Mouse (Mus musculus) B cell, adult 2 months (primary cell): ENCODE measurements around the gene Junb.

ENCODE experiments used
- DNase-seq, 2 experiments: peaks; one replicate each; pipeline ENCODE4 v3.0.0; 2022

Junb gene

DNA sequence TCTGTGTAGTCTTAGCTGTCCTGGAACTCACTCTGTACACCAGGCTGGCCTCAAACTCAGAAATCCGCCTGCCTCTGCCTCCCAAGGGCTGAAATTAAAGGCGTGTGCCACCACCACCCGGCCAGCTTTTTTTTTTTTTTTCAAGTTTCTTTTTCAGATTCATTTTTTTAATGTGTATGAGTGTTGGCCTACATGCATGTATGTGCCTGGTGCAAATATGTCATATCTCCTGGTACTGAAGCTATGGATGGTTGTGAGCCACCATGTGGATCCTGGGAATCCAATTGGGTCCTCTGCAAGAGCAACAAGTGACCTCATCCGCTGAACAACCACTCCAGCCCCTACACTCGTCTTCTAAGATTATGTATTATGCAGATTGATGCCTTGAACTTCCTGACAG is 8.9 kb upstream of the Junb start:
- DNase-seq, result no peak

GRCm38 (mm10) chr8:84986379-84986945 is 7.9 kb upstream of the Junb start:
- DNase-seq, result no peak

DNA sequence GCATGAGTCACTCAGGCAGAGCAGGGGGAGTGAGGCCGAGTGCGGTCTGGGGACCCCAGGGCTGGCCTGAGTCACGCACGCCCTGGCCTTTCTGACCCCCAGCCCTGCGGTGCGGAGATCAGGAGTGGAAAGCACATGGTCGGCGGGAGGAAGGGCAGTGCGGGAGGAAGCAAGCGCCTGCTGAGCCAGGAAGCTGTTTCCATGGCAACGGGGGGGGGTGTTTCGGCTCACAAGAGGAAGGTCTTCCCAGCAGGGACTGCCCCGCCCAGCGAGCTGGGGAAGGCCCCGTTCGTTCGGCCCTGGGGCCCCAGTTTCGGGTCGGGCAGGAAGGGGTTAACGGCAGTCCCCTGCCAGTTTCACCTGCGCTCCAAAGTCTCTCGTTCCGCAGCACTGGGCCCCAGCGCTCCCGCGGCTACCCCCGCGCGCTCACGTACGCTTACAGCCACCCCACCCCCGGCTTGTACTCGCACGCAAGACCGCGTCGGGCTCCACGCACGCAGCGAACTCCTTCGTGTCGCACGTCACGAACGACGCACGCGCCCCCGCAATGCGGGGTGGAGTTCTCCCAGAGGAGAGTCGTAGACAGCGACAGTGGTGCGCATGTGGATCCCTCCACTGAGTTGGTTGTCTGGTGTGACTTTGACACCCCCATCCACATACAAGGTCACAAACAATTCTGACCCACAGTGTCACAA is 7.3 kb upstream of the Junb start:
- peak; percentile 97 to 98 for DNase-seq

DNA sequence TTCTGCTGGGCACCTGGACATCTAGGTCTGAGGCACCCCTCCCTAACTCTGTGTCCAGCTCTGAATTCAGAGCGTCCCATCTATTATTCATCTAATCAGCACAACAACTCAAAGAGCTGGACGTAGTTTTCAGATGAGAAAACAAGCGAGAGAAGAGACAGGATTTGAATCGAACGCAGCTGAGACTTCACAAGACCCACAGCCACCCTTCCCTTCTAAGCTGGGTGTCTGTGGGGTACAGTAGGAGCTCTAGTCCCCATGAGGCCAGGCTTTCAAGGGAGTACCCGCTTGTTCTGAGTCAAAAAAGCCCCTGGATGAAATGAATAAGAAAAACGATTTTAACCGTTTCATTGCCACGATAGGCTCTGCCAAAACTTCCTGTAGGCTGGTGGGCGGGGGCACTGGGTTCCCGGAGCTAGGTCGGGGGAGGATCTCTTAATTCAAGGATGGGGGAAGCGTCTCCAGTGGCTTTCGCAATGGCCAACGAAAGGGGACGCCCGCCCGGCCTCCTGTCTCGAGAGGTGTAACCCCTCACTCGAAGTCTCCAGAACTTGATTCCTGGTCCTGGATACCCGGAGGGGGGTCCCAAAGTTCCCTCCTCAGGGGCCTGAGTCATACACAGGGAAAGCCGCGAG is 6.6 kb upstream of the Junb start:
- DNase-seq, result no peak

- peak; percentile 46 to 53 for DNase-seq
Measured at GRCm38 (mm10) chr8:84984294-84985048, 6.0 kb upstream of the Junb start.

DNA sequence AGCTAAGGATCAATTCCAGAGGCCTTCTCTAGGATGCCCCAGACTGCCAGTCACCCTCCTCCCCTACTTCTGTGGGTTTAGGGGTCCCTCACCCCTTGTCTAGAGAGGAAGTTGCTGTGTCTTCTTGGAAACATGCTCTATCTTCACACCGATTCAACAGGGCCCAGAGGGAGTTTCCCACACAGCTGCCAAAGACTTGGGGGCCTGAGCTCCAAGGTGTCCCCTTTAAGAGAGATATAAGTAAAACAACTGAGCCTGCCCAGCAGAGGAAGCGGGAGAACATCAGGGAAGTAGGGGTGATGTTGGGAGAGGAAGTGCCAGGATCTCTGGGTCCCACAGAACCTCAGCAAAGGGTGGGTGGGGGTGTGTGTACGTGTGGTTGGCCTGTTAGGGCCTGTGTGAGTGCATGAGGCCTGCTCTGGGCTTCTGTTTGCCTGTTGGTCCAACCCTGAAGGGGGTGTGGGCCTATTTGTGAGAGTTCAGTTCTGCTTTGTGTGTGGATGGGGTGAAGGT is 4.0 kb upstream of the Junb start:
- DNase-seq, result peak; percentile 48 to 52

GRCm38 (mm10) chr8:84981644-84982498 is 3.4 kb upstream of the Junb start:
- DNase-seq, result peak in 1 of 2 experiments; percentile 35

DNA sequence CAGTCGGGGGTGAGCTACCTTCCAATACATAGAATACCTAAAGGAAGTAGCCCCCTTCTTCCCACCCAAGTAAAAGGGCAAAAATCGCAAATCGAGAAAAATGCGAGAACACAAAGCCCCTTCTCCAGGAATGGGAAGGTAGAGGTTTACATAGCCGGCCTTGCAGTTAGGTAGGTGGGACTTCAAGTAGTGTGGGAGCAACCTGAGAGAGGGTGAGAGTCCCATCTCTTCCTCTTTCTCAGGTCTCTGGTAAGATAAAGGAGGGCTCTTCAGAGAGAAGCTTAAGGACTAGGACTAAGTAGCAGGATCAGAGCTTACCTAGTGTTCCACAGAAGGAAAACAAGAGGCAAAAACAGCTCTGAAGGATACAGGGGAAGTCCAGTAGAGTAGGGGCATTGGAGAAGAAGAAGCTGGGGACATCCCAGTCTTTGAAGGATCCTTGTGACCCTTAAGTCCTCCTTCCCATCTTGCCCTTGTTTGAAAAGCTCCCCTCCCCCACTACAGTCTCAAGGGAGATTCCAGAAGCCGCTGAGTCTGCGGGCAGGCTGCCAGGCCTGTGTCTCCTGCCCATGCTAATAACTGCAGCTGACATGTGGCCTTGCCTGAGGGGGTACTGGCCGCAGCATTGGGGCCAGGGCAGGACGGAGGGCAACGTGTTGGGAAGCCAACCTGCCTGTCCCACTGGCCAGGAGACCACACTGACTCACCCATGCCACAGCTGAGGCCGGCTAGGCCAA is 2.3 kb upstream of the Junb start:
- peak; percentile 59 to 63 for DNase-seq

GRCm38 (mm10) chr8:84979599-84980421 is 1.3 kb upstream of the Junb start:
- DNase-seq, result peak; percentile 95 to 97

- peak; percentile 81 for DNase-seq
Measured at GRCm38 (mm10) chr8:84977435-84978247, 877 bp downstream of the Junb start.

- DNase-seq, result peak in 1 of 2 experiments; percentile 57
Measured at GRCm38 (mm10) chr8:84976763-84977434, 1.6 kb downstream of the Junb start.

- DNase-seq, result peak; percentile 96 to 97
Measured at GRCm38 (mm10) chr8:84976031-84976762, 2.3 kb downstream of the Junb start.

DNA sequence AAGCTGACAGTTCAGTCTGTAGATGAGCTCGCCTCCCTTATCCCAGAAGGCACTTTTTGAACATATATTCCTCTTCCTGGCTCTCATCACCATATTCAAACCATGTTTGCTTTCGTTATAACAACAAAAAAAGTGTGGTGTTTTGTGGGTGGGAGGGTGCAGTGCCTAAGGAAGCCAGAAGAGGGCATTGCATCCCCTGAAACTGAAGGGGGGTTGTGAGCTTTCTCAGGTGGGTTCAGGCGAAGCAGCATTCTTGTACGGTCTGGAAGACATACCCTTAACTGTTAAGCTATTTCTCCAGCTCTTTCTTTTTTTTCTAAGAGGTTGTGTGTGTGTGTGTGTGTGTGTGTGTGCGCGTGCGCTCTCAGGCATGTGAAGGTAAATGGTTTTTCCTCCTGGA is 3.1 kb downstream of the Junb start:
- peak; percentile 90 to 93 for DNase-seq

GRCm38 (mm10) chr8:84974543-84975142 is 3.9 kb downstream of the Junb start:
- peak; percentile 29 to 37 for DNase-seq

- peak; percentile 73 to 77 for DNase-seq
Measured at GRCm38 (mm10) chr8:84973803-84974542, 4.5 kb downstream of the Junb start.

DNA sequence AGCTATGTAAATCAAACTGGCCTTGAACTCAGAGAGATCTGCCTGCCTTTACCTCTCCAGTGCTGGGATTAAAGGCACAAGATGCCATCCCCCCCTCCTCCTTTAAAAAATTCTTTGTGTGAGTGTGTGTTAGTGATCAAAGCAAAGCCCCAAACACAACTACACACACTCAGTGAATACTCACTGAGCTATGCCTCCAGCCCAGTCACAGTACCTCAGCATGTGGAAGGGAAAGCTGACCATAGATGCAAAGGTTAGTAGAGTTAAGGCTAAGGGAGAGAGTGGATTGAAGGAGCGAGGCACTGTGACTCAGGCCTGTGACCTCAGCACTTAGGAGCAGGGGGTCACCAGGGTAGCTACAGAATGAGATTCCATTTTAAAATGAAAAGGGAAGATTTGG is 5.4 kb downstream of the Junb start:
- no peak for DNase-seq

DNA sequence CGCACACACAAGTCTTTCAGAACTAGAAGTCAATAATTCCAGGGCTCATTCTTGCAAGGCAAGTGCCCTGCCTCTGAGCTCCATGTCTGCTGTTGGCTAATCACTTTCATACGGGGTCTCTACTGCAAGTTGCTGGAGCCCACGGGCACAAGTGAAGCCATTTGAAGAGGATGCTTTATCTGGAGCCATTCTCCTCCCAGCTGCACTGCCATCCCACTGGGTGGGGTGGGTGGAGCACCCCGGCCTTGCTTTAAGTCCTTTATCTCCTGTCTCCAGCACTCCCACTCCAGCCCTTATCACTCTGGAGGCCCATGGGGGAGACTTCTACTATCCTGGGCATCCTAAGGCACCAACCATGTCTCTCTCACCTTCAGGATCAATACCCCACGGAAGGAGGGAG is 7.6 kb downstream of the Junb start:
- no peak for DNase-seq
